Mouse (Mus musculus) gastrocnemius, adult 8-10 months (tissue): ENCODE results near the gene Vat1. TPM values are rescaled to one million over a fixed set of nuclear protein-coding genes. Genes with fewer than 3 reads are reported as not detected.
"Not testable (repeated sequence)": the region's sequence is repeated elsewhere in the genome, so short reads cannot be mapped to it uniquely, and the experiment has no call there.

Experiments
- DNase-seq, 2 experiments: peaks; one replicate each; pipeline ENCODE4 v3.0.0; 2022; ENCODE audit warnings: low spot score in 2 of 2
- total RNA-seq, 4 experiments: library from RNA; stranded (reverse); gene quantifications; 2 replicates each; pipeline ENCODE4 v1.2.4; 2022

The Vat1 gene
- total RNA-seq, result 10 to 100 TPM in 2 of 4 experiments, 1 to 10 TPM in 2; 7.9 to 14.0 (median 9.8) TPM

DNA sequence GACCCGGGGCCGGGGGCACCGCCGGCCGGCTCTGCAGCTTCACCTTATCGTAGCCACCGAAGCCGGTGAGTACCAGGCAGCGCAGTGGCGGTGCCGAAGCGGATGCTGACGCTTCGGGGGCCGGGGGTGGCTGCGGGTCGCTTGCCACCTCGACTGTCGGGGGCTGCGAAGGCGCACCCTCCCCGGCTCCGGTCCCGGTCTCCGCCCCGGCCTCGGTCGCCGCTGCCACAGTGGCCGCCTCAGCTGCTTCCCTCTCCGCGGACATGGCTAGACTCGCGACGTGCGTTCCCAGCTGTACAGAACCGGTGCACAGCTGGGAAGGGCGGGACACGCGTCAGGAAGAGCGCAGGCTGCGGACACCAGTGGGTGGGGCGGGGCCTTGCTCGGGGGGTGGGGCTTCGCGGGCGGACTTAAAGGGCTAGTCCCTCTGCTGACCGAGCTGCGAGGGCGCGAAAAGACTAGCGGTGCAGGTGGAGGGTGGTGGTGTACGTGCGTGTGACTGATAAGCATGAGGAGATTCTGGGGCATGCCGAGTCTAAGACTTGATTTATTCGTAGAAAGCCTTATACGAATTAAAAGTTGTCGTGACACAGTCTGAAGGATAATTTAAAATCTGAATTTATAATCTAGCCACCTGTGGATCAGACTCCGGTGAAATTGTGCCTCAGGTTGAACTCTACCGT, at the start of gene Vat1:
TSS of gene Vat1 (minus strand) at position 362 of the 683 bp plus-strand sequence.
- DNase-seq, result peak; percentile 32 to 56

DNA sequence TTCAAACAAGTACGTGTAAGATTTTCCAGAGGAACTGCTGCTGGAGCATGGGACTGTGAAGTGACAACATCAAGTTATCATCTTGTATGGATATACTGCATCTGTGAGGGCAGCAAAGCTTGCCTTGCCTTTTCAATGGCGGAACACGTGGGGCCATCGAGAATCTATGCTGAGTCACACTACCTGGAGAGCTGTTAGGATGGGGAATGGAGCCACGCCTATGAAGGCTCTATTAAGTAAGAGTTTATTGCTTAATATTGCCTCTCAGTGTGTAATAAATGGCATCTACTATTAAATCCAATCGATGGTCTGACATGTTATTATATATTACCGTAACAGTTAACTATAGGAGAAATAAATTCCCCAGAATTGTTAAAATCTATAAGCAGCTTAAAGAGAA, 41.1 kb upstream of the Vat1 start:
- DNase-seq, result no peak

DNA sequence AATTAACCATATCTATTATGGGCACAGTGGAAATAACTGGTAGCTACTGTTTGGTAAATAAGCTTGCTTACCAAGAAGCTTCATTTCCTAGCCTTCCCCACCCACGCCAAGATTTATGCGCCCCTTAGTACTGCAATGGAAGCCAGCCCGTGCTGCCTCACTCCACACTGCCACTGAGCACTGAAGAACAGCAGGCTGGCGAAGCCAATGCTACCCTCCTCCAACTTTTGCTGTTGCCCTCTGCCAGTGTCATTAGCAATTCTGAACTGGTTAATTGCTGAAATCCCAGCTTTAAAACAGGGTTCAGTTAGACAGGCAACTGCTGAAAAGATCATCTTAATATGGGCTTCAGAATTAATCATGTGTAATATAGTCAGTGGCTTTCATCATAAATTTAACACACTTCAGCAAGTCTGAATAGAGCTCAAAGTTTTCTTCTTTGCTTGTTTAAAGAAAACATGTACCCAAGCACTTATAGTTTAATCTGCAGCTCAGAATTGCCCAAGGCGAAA, 40.3 kb upstream of the Vat1 start:
- no peak for DNase-seq

DNA sequence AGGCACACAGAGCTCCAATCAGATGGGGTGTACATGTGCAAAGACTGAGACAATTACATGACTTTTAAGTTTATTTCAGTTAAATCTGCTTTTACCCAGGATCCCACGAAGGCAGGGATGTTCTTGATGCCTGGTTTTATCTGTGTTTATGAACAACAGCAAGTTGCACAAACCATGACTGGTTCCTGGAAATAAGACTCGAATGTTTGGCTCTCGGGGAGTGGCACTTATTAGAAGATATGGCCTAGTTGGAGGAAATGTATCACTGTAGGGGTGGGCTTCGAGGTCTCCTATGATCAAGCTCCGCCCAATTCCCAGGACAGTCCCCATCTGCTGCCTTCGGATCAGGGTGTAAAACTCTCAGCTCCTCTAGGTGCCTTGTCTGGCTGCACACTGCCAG, 20.1 kb upstream of the Vat1 start:
- DNase-seq, result no peak

DNA sequence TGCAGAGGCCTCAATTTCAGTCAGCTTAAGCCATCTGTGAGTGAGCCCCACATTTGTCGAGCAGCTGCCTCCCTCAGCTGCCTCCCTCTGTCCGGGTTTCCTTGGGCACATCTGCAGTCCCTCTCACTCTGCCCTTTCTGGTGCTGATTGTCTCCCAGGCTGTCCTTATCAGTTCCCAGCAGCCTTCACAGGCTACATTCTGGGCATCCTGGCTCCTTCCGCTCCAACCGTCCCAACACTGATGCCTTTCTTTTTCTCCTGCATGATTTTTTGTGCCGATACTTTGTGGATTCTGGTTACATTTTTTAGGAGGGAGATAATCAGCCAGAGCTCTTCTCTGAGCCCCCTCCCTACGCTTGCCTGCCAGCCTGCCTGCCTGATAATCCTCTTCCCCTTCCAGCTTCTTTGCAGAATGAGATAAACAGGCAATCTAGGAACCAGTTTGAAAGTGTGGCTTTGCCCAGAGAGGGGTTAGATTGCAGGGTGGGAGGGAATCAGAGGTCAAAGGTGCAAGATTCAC, 19.5 kb upstream of the Vat1 start:
- DNase-seq, result no peak

DNA sequence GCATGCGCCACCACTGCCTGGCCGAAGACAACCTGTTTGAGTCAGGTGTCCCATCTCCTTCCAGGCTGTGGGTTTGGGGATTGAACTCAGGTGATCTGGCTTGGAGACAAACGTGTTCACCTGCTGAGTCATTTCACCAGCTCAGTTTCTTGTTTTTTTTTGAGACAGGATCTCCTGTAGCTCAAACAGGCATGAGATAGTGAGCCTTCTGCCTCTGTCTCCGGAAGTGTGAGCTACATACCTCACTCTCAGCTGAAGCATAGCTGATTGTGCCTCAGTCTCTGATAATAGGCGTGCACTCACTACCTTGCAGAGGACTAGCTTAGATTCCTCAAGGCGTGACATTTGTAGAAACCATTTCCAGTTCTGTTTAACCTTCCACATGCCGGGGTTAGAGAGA, 18.8 kb upstream of the Vat1 start:
- DNase-seq, result no peak

DNA sequence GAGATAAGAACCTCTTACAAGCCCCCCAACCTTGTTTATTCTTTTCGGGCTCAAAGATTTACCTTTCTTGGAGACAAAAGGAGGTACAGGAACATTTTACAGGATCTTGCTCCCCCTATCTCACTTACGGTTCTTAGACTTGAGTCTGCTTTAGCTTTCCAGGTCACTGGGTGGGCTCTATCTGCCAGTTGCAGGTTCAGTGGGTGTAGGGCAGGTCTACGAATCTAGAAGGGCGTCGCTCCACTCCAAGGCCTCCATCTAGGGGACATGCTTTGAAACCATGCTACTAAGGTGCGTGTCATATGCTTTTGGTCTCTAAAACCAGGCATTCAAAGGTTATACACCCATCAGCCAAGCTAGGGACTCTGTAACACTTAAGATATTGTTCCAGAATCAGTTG, 18.2 kb upstream of the Vat1 start:
- no peak for DNase-seq

DNA sequence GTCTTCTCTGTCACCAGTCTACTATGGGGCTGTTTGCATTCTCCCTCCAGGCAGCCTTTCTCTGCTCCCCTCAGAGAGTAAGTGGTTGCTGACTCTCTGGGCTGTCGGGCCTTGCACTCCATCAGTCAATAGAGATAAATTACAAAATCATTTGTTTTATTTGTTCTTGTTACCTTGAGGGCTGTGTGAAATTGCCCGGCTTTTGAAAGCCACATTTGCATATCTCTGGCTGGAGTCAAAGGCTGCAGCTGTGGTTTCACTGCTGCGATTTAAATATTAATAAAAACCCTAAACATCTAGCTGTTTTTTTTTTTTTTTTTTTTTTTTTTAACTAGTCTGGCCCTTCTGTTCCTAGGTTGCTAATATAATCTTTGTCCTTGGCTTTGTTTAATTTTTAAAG, 17.8 kb upstream of the Vat1 start:
- no peak for DNase-seq

DNA sequence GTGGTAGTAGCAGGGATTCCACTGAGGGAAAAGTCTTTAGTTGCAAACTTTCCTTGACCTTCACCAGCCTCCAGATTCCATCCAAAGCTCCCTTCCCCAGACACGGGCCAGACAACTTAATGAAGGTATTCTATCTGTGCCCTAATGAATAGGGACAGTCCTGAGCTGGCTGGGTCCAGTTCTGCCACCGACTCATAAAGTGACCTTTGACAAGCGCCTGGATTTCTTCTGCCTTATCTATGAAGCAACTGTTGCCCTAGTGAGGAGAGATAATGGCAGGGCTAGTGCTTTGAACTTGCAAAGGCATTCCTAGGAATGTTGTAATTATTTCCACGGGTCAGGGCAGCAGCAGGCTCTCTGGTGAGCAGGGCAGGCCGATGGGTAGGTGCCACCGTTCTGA, 14.9 kb upstream of the Vat1 start:
- no peak for DNase-seq

DNA sequence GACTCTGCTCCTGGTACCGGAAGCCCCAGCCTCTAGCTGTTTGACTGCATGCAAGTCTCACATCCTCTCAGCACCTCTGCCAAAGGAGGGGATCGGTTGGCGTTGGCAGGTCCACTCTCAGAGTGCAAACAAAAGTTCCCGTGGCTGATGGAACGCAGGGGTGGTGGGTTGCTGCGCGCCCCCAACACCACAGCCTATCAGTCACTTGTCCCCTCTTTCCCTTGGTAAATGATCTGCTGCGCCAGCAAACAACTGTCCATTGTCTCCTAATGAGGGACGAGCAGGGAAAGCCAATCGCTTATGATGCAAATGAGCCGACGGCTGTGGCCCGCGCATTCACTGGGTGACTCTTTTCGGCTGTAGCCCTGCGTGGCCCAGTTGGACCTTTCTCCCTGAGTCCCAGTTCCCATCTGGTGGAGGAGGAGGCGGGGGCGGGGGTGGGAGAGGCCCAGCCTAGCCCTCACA, 13.2 kb upstream of the Vat1 start:
- no peak for DNase-seq

DNA sequence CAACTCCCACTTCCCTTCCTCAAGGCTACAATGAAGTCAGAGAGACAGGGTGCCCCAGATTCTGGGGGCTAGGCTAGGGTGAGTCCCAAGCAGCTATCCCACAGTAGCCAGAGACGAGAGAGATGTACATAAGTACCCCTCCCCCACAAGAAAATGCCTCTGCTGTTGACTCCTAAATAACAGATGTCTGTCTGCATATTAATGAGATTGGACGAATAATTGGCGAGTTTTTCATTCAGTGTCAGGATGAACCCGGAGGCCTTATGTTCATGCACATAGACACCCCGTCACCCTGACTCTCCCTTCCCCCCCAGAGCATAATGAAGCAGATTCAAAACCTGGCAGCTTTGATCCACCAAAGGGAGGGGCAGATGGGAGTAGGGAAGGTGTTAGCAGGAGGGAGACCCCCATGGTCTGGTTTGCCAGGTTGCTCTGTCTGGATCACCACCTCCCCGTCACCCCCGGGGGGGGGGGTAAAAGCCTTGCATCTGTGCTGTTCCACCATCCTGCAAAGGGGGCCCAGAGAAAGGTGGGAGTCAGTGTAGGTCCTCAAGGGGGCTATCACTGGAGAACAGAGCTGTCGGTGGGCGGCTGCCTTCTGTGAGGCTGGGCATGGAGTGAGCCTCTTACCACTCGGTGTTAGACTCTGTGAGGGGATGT, 11.7 kb upstream of the Vat1 start:
- DNase-seq, result no peak

DNA sequence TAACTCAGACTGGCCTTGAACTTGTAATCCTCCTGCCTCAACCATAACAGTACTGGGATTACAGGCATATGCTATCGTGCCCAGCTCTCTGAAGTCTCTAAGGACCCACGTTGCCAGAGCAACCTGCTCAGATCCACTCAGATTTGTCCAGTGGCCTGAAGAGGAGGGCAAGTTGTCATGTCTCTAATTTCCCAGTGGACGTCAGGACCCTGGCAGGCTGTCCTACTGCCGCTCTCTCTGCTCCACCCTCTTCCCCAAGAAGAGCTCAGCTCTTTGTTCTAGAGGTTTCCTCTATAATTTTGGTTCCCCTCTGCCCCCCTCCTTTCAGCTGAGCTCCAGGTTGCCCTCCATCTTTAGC, 11.1 kb upstream of the Vat1 start:
- DNase-seq, result no peak

DNA sequence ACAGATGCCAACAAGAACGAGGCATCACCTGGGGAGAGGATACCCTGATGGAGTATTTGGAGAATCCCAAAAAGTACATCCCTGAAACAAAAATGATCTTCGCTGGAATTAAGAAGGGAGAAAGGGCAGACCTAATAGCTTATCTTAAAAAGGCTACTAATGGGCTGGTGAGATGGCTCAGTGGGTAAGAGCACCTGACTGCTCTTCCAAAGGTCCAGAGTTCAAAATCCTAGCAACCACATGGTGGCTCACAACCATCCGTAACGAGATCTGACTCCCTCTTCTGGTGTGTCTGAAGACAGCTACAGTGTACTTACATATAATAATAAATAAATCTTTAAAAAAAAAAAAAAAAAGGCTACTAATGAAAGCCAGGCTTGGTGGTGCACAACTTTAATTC, 10.3 kb upstream of the Vat1 start:
- DNase-seq, result not testable (repeated sequence)

DNA sequence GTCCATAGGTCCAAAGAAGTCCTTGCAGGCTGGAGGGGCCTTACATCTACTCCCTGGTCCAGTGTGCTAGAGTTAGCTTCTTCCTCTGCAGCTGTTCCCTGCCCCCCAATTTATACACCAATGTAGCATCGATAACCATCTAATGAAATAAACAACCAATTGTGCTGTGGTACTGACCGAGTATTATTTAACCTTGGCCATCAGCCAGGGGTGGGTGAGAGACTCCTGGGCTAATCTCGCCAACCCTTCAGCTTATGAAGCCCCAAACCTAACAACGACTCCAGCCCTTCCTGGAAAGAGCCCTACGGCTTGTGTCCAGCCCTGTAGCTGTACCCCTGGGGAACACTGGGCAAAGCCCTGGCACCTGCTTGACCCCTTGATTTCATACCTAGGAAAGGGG, 8.3 kb upstream of the Vat1 start:
- DNase-seq, result no peak

DNA sequence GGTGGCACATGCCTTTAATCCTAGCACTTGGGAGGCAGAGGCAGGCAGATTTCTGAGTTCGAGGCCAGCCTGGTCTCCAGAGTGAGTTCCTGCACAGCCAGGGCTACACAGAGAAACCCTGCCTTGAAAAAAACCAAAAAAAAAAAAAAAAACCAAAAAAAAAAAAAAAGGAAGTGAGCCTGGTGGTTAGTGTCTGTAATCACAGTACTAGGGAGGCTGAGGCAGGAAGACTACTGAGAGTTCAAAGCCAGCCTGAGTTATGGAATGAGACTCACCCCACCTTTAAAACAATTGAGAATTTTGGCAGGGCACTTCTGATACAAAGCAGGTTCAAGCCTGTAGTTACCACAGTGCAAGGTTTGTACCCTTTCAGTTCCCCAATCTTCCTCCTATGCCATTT, 7.7 kb upstream of the Vat1 start:
- not testable (repeated sequence) for DNase-seq

DNA sequence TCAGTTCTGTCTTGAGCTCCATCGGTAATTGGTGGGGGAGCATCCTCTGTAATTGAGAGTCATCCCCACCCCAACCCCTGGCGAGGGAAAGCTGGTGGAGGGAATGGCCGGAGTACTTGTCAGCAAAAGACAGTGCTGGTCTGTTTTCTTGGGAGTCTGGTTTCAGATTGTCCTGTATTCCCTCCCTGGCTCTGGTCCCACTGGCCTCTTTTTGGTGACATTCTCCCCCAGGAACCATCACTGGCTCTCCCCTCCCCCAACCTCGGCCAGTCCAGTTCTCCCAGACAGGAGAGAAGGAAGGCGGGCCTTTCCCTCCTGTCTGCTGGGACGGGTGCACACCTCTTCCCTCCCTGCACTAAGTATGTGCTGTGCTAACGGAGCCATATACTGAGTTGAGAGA, 6.3 kb upstream of the Vat1 start:
- no peak for DNase-seq

DNA sequence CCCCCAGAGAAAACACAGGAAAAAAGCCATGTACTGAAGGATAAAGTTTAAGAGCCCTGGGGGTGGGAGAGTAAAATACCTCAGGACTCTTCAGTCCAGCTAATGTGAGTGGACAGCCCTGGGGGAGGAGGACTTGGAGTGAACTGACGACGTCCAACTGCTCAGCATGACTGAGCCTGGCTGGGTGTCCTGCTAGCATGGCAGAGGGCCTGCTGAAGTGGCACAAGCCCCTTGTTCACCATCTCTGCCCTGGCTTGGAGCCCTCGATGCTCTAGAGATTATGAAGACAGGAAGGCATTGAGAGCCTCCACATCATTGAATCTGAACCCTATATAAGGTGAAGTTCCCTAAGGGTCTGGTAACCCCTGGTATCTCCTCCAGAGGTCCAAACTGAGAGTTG, 5.9 kb upstream of the Vat1 start:
- DNase-seq, result no peak

DNA sequence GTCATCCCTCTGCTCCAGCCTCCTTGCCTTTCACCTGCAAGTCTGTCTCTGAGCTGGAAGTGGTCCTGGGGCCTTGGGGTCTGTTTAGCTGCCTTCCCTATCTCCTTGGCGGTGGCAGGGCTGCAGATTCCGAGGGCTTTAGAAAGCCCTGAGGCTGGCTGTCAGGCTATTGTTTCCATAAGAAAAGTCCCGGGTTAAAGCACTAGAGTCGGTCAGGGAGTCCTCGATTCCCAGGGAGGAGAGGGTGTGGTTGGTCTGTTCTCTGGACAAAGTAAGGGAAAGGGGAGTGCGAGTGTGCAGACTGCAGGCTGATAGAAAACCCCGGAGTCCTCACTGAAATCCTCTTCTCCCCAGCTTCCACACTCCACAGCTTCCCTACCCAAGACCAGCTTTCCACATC, 4.2 kb upstream of the Vat1 start:
- no peak for DNase-seq

DNA sequence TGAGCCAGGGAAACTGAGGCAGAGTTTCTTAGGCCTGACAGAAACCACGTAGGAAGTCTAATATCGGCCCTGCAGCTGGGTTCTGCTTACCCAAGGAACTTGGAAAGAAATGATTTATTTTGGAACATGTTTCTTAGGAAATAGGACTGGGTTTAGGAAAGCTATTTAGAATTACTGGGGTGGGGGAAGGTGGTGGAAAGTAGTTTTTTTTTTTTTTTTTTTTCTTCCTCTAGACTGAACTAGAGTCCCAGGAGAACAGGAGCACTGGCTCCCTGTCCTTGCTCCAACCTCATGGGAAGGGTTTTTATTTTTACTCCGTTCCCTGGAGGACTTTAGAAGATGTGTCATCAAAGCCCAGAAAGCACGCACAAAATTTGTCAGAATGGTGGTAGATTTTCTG, 3.1 kb upstream of the Vat1 start:
- DNase-seq, result no peak

DNA sequence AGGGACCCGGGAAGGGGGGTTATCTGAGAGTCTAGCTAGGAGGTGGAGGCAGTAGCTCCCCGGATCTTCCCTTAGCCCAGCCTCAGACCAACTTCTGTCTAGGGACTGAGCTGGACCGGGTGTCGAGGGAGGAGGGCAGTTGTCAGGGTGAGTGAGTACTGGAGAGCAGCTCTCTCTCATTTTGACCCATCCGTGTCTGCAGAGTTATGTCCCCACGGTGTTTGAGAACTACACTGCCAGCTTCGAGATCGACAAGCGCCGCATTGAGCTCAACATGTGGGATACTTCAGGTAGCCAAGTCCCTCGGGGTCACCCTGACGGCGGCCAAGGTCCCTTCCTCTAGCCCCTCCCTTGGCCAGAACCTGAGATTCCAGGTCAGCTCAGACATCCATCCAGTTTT, 2.7 kb upstream of the Vat1 start:
- DNase-seq, result no peak

DNA sequence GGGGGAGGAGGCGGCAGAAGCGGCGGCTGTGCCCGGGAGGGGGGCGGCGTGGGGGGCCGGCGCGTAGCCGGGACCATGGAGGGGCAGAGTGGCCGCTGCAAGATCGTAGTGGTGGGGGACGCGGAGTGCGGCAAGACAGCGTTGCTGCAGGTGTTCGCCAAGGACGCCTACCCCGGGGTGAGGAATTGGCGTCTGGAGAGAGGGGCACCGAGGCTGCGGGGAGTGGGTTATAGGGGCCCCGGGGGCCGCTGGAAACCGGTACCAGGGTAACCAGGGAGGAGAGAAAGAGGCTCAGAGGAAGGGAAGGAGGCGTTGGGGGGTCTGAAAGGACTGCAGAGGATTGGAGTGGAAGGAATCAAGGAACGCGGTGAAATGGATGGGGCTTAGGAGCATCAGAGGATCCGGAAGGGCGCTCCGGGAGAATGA, 2.2 kb upstream of the Vat1 start:
- no peak for DNase-seq

DNA sequence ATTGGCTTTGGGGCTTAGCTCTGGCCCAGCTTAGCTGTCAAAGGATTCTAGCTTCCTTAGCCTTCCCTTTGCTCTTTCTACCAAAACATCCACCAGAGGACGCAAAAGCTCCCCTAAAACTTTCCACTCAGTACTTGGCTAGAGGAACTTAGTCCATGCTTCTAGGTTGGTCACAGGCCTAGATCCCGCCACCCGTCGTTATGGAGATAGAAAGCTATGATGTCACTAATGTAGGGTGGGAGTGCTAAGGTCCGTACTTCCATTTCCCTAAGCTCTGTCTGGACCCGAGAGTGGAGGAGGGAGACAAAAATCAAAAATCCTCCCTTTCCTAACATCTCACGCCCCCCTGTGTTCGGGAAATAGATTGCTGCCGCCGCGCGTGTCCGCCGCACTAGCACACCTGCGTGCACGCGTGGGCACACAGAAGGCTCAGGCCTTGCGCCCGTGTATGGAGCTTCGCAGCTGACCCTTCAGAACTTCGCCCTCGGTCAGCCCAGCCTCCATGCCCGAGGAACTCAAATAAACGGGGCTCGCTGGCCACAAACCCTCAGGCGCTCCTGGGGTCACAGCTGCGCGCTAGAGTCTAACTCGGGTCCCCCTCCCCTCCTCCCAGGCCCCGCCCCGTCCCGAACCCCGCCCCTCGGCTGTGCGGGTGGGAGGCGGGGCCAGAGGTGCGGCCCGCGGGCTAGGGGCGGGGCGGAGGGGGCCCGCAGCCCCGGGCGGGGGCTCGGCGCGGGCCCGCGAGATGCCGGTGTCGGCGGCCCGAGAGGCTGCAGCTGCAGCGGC, 1.6 kb upstream of the Vat1 start:
- peak; percentile 27 to 41 for DNase-seq
